Mouse (Mus musculus) erythroblast, embryonic 14.5 days (primary cell): ENCODE data around the gene Grk5.

Source experiments
- GATA1 ChIP-seq: IDR thresholded peaks from 2 replicates; pipeline ENCODE4 v1.6.1; 2012; ENCODE audit warnings: low read length, inconsistent platforms, mixed read lengths
- TAL1 ChIP-seq: IDR thresholded peaks from 3 replicates; pipeline ENCODE4 v1.6.1; 2012; ENCODE audit warnings: low read length, inconsistent platforms, mixed read lengths

- TF ChIP-seq TAL1 (no peak), GATA1 (no peak)
These were observed 251.8 kb downstream of the Grk5 start for GRCm38 (mm10) chr19:61141299-61141698.
